Mouse (Mus musculus): ENCODE results near the gene Pthlh. TPM values are rescaled to one million over a fixed set of nuclear protein-coding genes. Genes with fewer than 3 reads are reported as not detected.

Gene Pthlh
- total and polyA plus RNA-seq, 3 experiments = not detected

DNA sequence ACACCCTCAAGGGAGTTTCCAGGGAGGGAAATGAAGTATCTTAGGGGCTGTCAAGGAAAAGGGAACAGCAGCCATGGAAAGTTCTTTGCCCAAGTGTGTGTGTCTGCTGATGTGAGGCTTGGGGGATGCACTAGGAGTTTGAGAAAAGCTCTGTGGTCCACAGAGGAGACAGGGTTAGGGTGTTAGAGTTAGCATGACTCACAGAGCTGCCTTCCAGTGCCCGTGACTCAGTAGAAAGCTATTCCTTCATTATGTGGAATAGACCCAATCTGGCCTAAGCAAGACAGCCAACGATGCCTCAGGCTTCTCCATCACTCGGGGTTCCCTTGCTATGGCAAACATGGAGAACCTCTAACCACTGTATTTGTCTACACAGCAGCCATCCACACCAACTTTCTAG is 3.2 kb downstream of the Pthlh start:
- Histone ChIP-seq H3K9me3 (replicated peaks; ENCODE audit: insufficient read depth, low read length) (no peaks in the 10 kb centered on the region), H3K4me1 (ENCODE audit: control insufficient read depth in 1 of 2, insufficient read depth in 2 of 2, low read length in 2 of 2) (no peaks in the 10 kb centered on the region), H3K79me2 (ENCODE audit: control insufficient read depth, insufficient read depth, low read length, poor library complexity) (no peaks in the 10 kb centered on the region), H3K9ac (ENCODE audit: control insufficient read depth, low read depth, low read length, poor library complexity, severe bottlenecking) (no peak overlapping the region), H3K36me3 (ENCODE audit: control insufficient read depth in 1 of 2, insufficient read depth in 2 of 2, low read length in 2 of 2) (no peaks in the 10 kb centered on the region), H3K27me3 (ENCODE audit: control insufficient read depth in 1 of 2, insufficient read depth in 2 of 2, low read length in 2 of 2) (no peaks in the 10 kb centered on the region), H3K27ac (ENCODE audit: control insufficient read depth, low read depth, low read length) (no peak overlapping the region), H3K4me3 (ENCODE audit: control insufficient read depth in 1 of 2, insufficient read depth in 1 of 2, low read depth in 2 of 2, low read length in 2 of 2) (no peak overlapping the region)
- TF ChIP-seq ELF1 (IDR thresholded peaks at IDR 0.05; ENCODE audit: low read depth, low read length) (no peak), POLR2A (IDR thresholded peaks at IDR 0.05; ENCODE audit: control insufficient read depth in 1 of 2, insufficient read depth in 1 of 2, low read depth in 1 of 2, low read length in 2 of 2, poor library complexity in 1 of 2) (no peak), ZC3H11A (IDR thresholded peaks at IDR 0.05; ENCODE audit: low read depth, low read length) (no peak), HCFC1 (IDR thresholded peaks at IDR 0.05; ENCODE audit: low read depth, low read length) (no peak), CHD2 (IDR thresholded peaks at IDR 0.05; ENCODE audit: low read length) (no peak), TAL1 (IDR thresholded peaks at IDR 0.05; ENCODE audit: low read length) (no peak), USF1 (IDR thresholded peaks at IDR 0.05; ENCODE audit: low read depth, low read length) (no peak), GABPA (IDR thresholded peaks at IDR 0.05; ENCODE audit: low read depth, low read length) (no peak), TCF12 (IDR thresholded peaks at IDR 0.05; ENCODE audit: low read depth, low read length) (no peak), ETS1 (IDR thresholded peaks at IDR 0.05; ENCODE audit: low read depth, low read length) (no peak)
- no peak for DNase-seq (ENCODE audit: low read depth, low spot score)

DNA sequence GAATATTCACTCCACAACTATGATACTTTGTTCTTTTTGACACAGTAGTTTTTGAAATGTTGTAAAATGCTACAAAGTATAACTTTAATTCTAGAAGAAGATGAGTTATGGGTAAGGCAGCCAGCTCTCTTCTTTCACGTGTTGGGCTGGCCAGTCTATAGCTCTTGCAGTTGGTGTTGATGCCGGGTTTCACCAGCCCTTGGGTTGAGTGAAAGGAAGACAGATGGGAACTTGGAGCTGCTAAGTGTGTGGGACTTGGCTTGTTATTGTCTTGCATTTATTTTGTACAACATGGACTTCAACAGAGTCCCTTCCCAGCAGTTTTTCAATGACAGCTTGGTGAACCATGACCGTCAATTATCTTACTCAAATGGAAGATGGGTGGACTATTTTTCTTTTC is 16.2 kb downstream of the Pthlh start:
- Histone ChIP-seq H3K4me1 (ENCODE audit: control insufficient read depth in 1 of 2, insufficient read depth in 2 of 2, low read length in 2 of 2) (no peaks in the 10 kb centered on the region), H3K36me3 (ENCODE audit: control insufficient read depth in 1 of 2, insufficient read depth in 2 of 2, low read length in 2 of 2) (no peaks in the 10 kb centered on the region), H3K27ac (ENCODE audit: control insufficient read depth, low read depth, low read length) (no peak overlapping the region), H3K79me2 (ENCODE audit: control insufficient read depth, insufficient read depth, low read length, poor library complexity) (no peaks in the 10 kb centered on the region), H3K9me3 (replicated peaks; ENCODE audit: insufficient read depth, low read length) (no peaks in the 10 kb centered on the region), H3K9ac (ENCODE audit: control insufficient read depth, low read depth, low read length, poor library complexity, severe bottlenecking) (no peak overlapping the region), H3K27me3 (ENCODE audit: control insufficient read depth in 1 of 2, insufficient read depth in 2 of 2, low read length in 2 of 2) (peaks cover 1 to 2% of the 10 kb centered on the region in 2 experiments; a peak in 3 of 4 replicates), H3K4me3 (ENCODE audit: control insufficient read depth in 1 of 2, insufficient read depth in 1 of 2, low read depth in 2 of 2, low read length in 2 of 2) (no peak overlapping the region)
- TF ChIP-seq TAL1 (IDR thresholded peaks at IDR 0.05; ENCODE audit: low read length) (no peak), TBP (IDR thresholded peaks at IDR 0.05; ENCODE audit: low read depth, low read length) (no peak), NRF1 (IDR thresholded peaks at IDR 0.05; ENCODE audit: insufficient read depth, low read depth, low read length, poor library complexity, severe bottlenecking) (no peak), POLR2AphosphoS5 (IDR thresholded peaks at IDR 0.05; ENCODE audit: borderline replicate concordance, low read depth, low read length) (no peak), RCOR1 (IDR thresholded peaks at IDR 0.05; ENCODE audit: low read depth, low read length) (no peak), JUND (IDR thresholded peaks at IDR 0.05; ENCODE audit: low read depth, low read length) (no peak), UBTF (IDR thresholded peaks at IDR 0.05; ENCODE audit: borderline replicate concordance, insufficient read depth, low read depth, low read length) (no peak), USF1 (IDR thresholded peaks at IDR 0.05; ENCODE audit: low read depth, low read length) (no peak), KAT2A (conservative IDR thresholded peaks at IDR 0.05; ENCODE audit: low read depth, low read length) (no peak), SIN3A (IDR thresholded peaks at IDR 0.05; ENCODE audit: low read length) (no peak), HCFC1 (IDR thresholded peaks at IDR 0.05; ENCODE audit: low read depth, low read length) (no peak), ELF1 (IDR thresholded peaks at IDR 0.05; ENCODE audit: low read depth, low read length) (no peak), MAX (IDR thresholded peaks at IDR 0.05; ENCODE audit: low read length) (no peak)
- no peak for DNase-seq (ENCODE audit: low read depth, low spot score)
